Mouse (Mus musculus) MEL (cell line): ENCODE results near the gene Cldn13. TPM values are rescaled to one million over a fixed set of nuclear protein-coding genes. Genes with fewer than 3 reads are reported as not detected.

Experiments used
- polyA plus RNA-seq, 2 experiments: library from polyadenylated mRNA; stranded (reverse) in 1 of 2; unstranded in 1 of 2; fragments of >175 nt in 1 of 2; fragments of >200 nt in 1 of 2; gene quantifications; 2 replicates each; pipeline versions ENCODE4 v1.2.1 to v1.2.4; 2012; ENCODE audit warnings: low replicate concordance in 2 of 2, low read depth in 1 of 2; ENCODE audit not compliant: insufficient read length in 2 of 2, insufficient read depth in 1 of 2, missing spikeins in 1 of 2
- total RNA-seq: library from RNA; depleted of rRNA; stranded (reverse); fragments of 300-350 nt; gene quantifications from 2 replicates; pipeline ENCODE4 v1.2.3, GENCODE M21; 2012; rRNA removed

The Cldn13 gene
- total and polyA plus RNA-seq, 3 experiments: 5.7 to 13.1 TPM; not detected in 1

Other genes with a start within 250 kb of the Cldn13 start
- gene Limk1, start 226.9 kb downstream of the Cldn13 start, total RNA-seq: 5.6 and 7.3 TPM in 2 replicates
- gene Limk1, start 226.9 kb downstream of the Cldn13 start, polyA plus RNA-seq: 10 to 100 TPM in 1 of 2 experiments, not detected in 1; 14.8 TPM
- not detected in 2 replicates for gene Eln, start 168.2 kb downstream of the Cldn13 start, total RNA-seq
- not detected for gene Eln, start 168.2 kb downstream of the Cldn13 start, polyA plus RNA-seq
- gene Tmem270, start 8.8 kb downstream of the Cldn13 start, total RNA-seq: not detected in 2 replicates
- not detected for gene Tmem270, start 8.8 kb downstream of the Cldn13 start, polyA plus RNA-seq
- 0.75 and 0.96 TPM in 2 replicates for gene Mettl27, start 16.8 kb upstream of the Cldn13 start, total RNA-seq
- 1 to 10 TPM in 1 of 2 experiments, not detected in 1; 3.1 TPM for gene Mettl27, start 16.8 kb upstream of the Cldn13 start, polyA plus RNA-seq
- gene Cldn4, start 31.4 kb upstream of the Cldn13 start, total RNA-seq: 0.08 TPM in 1 of 2 replicates, not detected in the other
- under 1 TPM in 1 of 2 experiments, not detected in 1; 0.04 TPM for gene Cldn4, start 31.4 kb upstream of the Cldn13 start, polyA plus RNA-seq
- gene Cldn3, start 70.7 kb upstream of the Cldn13 start, total RNA-seq: not detected in 2 replicates
- gene Cldn3, start 70.7 kb upstream of the Cldn13 start, polyA plus RNA-seq: 1 to 10 TPM in 1 of 2 experiments, not detected in 1; 1.1 TPM
- gene Abhd11, start 93.6 kb upstream of the Cldn13 start, total RNA-seq: 43.0 and 55.9 TPM in 2 replicates
- gene Abhd11, start 93.6 kb upstream of the Cldn13 start, polyA plus RNA-seq: 10 to 100 TPM in 1 of 2 experiments, not detected in 1; 51.7 TPM
- 3.2 and 3.3 TPM in 2 replicates for gene Stx1a, start 108.0 kb upstream of the Cldn13 start, total RNA-seq
- 1 to 10 TPM in 1 of 2 experiments, not detected in 1; 6.0 TPM for gene Stx1a, start 108.0 kb upstream of the Cldn13 start, polyA plus RNA-seq
- gene Dnajc30, start 148.7 kb upstream of the Cldn13 start, total RNA-seq: 6.5 and 7.4 TPM in 2 replicates
- gene Dnajc30, start 148.7 kb upstream of the Cldn13 start, polyA plus RNA-seq: 10 to 100 TPM in 1 of 2 experiments, not detected in 1; 15.6 TPM
- gene Bud23, start 149.4 kb upstream of the Cldn13 start, total RNA-seq: 87.5 and 101 TPM in 2 replicates
- gene Bud23, start 149.4 kb upstream of the Cldn13 start, polyA plus RNA-seq: 100 to 1,000 TPM in 1 of 2 experiments, not detected in 1; 222 TPM
- 0.23 and 0.31 TPM in 2 replicates for gene Vps37d, start 162.7 kb upstream of the Cldn13 start, total RNA-seq
- 1 to 10 TPM in 1 of 2 experiments, not detected in 1; 1.2 TPM for gene Vps37d, start 162.7 kb upstream of the Cldn13 start, polyA plus RNA-seq
- not detected in 2 replicates for gene Mlxipl, start 174.4 kb upstream of the Cldn13 start, total RNA-seq
- not detected for gene Mlxipl, start 174.4 kb upstream of the Cldn13 start, polyA plus RNA-seq
- gene Tbl2, start 234.1 kb upstream of the Cldn13 start, total RNA-seq: 19.3 and 20.5 TPM in 2 replicates
- 10 to 100 TPM in 1 of 2 experiments, not detected in 1; 30.3 TPM for gene Tbl2, start 234.1 kb upstream of the Cldn13 start, polyA plus RNA-seq